Mouse (Mus musculus): ENCODE data around the gene Fam118a.
"Not testable (repeated sequence)": the region's sequence is repeated elsewhere in the genome, so short reads cannot be mapped to it uniquely, and the experiment has no call there.

Gene Fam118a

DNA sequence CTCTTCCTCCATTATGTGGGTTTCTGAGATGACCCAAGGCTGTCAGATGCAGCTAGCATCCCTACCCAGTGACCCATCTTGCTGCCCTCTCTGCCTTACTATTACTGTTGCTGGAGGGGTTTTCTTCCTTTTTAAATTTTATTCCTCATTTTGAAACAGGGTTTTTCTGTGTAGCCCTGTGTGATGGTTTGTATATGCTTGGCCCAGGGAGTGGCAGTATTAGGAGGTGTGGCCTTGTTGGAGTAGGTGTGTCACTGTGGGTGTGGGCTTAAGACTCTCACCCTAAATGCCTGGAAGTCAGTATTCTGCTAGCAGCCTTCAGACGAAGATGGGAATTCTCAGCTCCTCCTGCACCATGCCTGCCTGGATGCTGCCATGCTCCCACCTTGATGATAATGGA lies at the start of gene Fam118a:
Gene Fam118a (plus strand): TSS at position 301 of the 400 bp plus-strand sequence.
- DNase-seq (ENCODE audit: low read depth, low spot score): not testable (repeated sequence)

- DNase-seq (ENCODE audit: low read depth, low spot score): no peak
Observed at GRCm38 (mm10) chr15:84981609-84982313, 47.0 kb upstream of the Fam118a start.

DNA sequence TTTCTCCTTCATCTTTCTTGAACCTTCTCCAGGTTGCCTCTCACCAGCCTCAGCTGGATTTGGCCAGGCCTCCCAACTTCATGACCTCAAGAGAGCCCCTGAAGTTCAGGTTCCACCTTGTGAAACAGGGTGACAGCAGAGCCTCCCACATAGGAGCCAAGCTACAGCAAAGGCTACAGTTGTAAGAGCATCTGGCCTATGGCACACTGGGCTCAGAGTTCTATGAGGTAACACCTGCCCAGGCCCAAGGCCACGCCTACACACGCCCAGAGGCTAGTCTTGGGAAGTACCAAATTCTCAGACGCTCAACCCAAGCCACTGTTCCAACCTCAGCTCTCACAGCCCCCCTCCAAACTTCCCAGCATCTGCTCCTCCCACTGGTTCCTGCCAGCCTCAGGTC lies 45.9 kb upstream of the Fam118a start:
- DNase-seq (ENCODE audit: low read depth, low spot score): peak; percentile 32

DNA sequence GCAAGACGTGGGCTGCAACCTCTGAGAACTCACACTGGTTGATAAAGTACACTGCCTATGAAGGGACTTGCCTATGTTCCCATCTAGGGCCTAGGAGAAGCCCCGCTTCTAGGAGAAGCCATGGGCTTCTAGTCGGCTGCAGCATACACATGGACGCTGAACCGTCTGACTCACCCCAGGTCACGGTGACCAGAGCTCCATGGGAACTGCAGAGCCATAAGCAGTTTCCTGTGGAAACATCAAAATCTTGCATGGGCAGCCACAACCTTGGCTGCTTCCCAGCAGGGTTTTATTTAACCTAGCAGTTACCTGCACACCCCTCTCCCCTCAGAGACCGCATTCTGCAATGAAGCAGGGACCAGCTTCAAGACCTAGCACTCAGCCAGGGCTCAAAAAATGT lies 45.0 kb upstream of the Fam118a start:
- DNase-seq (ENCODE audit: low read depth, low spot score): no peak

DNA sequence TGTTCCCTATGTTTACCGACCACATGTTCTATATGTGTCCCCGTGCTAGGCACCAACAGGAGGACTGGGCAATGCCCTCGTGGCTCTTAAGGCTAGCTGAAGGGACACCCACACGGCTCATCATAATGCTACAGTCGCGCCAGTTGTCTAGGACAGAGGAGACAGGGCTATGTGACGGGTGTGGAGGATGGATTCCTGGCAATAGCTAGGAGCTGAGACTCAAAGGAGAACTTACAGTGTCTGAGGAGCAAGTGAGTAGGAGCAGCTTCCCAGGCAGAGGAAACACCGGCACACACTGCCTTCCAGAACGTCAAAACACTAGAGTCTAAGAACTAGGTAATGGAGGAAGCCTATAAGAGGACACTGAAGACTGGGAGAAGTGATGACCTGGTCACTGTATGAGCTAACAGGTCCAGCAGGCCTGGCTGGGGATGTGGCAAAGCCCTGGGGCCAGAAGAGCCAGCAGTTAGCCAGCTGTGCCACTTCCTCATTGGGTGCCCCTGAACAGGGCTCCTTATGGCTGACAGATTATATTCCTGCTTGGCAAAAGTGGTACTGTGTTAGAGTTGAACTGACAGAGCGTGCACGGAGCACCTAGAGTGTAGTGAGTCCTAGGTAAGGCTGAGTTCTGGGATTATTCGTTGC lies 43.1 kb upstream of the Fam118a start:
- no peak for DNase-seq (ENCODE audit: low read depth, low spot score)

GRCm38 (mm10) chr15:84986171-84987019 lies 42.4 kb upstream of the Fam118a start:
- DNase-seq (ENCODE audit: low read depth, low spot score): no peak

GRCm38 (mm10) chr15:84987020-84987815 lies 41.5 kb upstream of the Fam118a start:
- DNase-seq (ENCODE audit: low read depth, low spot score): no peak

- peak; percentile 97 for DNase-seq (ENCODE audit: low read depth, low spot score)
Observed at GRCm38 (mm10) chr15:84987874-84988825, 40.6 kb upstream of the Fam118a start, which contains the start of gene 5031439G07Rik. Gene 5031439G07Rik, minus strand, starts transcription at chr15:84988551.

- DNase-seq (ENCODE audit: low read depth, low spot score): no peak
Observed at GRCm38 (mm10) chr15:84989098-84989497, 39.6 kb upstream of the Fam118a start.

DNA sequence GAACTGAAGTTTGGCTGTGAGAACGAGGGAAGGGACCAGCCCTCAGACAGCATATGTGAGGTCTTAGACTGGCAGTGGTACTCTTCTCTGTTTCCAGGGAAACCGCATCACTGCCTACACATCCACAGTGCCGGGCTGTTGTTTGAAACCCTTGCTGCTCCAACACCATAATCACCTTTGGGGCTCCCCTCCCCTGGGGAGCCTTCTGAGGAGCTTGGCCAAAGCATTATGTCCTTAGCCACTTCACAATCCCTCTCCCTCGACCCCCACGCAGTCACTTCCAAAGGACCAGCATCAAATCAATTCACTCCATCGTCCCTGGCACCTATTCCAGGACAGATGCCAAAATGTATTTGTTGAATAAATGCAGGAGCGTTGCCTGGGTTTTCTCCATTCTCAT lies 39.0 kb upstream of the Fam118a start:
- DNase-seq (ENCODE audit: low read depth, low spot score): no peak

- no peak for DNase-seq (ENCODE audit: low read depth, low spot score)
Observed at GRCm38 (mm10) chr15:84994498-84994897, 34.2 kb upstream of the Fam118a start.

- no peak for DNase-seq (ENCODE audit: low read depth, low spot score)
Observed at GRCm38 (mm10) chr15:84995041-84995440, 33.7 kb upstream of the Fam118a start.

GRCm38 (mm10) chr15:84995967-84996366 lies 32.8 kb upstream of the Fam118a start:
- DNase-seq (ENCODE audit: low read depth, low spot score): peak; percentile 75

DNA sequence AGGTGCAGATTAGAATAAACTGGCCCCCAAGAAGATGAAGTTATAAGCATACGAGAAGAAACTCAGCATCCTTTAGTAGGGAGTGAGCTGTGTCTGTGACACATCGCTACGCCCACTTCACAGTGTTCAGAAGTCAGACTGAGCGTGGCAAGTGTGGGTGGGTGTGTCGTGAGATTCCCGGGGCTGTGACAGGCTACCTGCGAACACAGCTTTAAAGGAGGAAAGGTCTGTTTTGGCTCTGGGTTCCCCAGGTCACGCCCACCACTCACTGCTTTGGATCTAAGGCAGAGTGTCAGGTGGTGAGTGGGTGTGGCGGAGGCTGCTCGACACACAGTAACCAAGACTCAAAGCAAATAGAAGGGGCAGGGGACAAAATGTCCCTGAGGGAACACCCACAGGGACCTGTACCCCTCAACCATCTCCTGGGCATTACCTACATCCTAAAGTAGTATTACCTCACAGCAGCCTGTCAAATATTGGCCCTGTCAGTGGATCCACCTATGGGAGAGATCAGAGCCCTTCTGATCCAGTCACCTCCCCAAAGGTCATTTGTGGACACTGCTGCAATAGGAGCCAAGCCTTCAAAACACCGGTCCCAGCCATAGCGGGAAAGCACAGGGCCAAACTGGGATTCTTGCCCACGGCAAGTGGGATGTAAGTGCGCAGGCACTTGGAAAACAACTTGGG lies 30.8 kb upstream of the Fam118a start:
- DNase-seq (ENCODE audit: low read depth, low spot score): no peak

DNA sequence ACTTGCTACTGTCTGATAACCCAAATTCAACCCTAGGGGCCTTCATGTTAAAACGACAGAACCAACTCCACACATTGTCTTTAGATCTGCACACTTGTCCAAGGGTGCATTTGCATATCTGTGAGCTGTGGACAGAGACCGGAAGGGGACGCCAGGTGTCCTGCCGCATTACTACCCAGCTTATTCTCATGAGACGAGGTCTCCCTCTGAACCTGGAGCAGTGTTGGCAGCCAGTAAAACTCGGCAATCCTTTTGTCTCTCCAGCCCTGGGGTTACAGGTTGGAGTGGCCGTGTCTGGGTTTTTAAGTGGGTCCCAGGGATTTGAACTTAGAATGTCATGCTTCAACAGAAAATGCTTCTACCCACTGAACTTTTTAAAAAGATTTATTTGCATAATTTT lies 28.8 kb upstream of the Fam118a start:
- DNase-seq (ENCODE audit: low read depth, low spot score): no peak

DNA sequence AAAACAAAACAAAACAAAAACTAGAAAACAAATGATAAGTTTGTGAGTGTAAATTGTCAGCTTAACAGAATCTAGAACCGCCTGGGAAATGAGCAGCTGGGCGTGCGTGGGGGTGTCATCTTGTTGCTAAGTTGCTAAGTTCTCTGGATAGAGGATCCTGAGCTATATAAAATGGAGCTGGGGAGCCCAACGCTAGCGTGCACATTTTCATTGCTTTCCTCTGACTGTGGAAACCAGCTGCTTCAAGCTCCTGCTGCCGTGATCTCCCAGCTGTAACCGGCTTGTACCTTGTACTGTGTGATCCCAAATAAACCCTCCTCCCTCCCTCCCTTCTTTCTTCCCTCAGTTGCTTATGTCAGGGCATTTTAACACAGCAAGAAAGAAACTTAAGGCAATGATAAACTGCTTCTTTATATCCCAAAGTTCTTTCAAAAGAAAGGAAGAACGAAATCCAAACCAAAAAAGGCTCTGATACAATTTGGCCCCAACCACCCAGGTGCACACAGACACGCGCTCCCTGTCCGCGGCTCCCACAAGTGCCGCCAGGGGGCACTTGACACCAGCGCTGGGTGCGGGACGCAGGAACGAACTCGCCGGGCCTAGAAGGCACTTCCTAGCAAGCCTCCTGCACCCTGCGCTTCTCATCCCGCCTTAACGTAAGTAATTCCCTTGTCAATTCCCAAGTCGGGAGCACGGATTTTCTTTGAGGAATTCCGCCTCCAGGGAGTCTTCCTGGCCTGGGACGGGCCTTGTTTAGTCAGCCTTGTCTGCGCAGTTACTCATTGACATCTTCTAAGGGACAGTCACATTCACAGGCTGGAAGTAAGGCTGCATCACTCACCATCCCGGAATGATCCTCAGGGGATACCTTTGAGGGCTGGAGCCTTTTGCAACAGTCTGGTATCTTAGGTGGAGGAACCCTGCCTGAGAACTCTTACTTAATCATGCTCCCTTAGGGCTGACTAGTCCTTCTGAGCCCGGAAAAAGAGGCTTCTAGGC lies 27.5 kb upstream of the Fam118a start:
- DNase-seq (ENCODE audit: low read depth, low spot score): peak; percentile 81

DNA sequence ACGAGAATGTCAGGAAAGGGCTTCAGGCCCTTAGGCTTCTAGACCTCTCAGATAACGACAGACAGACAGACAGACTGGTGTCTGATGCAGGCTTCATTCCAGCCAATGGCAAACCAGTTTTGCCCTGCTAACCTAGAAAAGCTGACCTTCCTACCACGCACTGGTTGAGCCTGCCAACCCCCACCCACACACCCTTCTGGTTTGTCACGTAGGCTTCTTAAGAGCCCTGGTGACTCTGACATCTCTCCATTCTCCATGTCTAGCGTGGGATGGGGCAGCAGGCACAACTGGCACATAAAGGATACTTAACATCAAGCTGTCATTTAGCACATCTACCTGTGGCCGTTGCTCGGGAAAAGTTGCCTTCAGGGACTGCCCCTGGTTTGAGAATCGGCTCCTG lies 19.1 kb upstream of the Fam118a start:
- no peak for DNase-seq (ENCODE audit: low read depth, low spot score)

DNA sequence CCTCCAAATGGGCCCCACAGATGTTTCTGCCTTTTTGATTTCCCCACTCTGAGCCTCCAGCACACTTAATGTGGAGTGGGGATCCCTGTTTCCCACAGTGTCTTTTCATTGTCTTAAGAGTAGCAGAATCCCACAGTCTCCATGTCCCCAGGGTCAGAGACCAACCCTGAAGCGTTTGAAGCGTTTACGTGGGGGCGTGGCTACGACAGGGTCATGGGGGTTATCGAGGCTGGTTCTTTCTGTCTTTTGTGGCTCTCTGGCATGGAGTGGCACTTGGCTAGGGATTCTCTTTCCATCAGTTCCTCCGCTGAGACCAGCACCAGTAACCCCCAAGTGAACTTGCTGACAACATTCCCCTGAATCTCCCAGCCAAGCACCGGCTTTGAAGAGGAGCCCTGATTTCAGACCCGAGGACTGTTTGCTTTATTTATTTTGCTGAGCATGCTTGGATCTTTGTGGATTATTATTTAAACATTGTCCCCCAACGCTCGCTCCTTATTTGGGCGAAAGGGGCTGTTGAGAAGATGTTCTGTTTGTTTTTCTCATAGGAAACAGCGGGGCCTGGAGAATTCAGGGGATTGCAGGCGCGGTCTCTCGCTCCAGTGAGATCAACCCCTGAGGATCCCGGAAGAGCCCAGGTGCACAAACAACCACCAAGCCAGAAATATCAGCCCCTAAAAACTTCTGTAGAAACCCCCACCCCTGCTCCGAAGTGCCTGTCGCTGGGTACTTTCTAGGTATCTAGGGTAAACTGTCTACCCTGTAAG lies 16.7 kb upstream of the Fam118a start:
- no peak for DNase-seq (ENCODE audit: low read depth, low spot score)

Measured in ES-CJ7 (cell line).